Mouse (Mus musculus) E14TG2a.4 (cell line): Measurements from ENCODE around the gene Vav3.

Source experiments
- H3K27me3 ChIP-seq: 2 replicates; pipeline ENCODE4 v1.6.1; 2014; ENCODE audit warnings: low read length, control low read depth; ENCODE audit not compliant: insufficient read depth
- H3K36me3 ChIP-seq: 2 replicates; pipeline ENCODE4 v1.6.1; 2014; ENCODE audit warnings: low read length, control low read depth; ENCODE audit not compliant: insufficient read depth
- H3K4me1 ChIP-seq: replicated peaks from 2 replicates; pipeline ENCODE4 v1.6.1; 2014; ENCODE audit warnings: low read depth, low read length, control low read depth
- H3K4me3 ChIP-seq: replicated peaks from 2 replicates; pipeline ENCODE4 v1.5.1; 2014; ENCODE audit warnings: mild to moderate bottlenecking, low read length
- H3K9me3 ChIP-seq: 2 replicates; pipeline ENCODE4 v1.6.1; 2014; ENCODE audit warnings: low read length, control low read depth
- CTCF ChIP-seq: conservative IDR thresholded peaks from 2 replicates; pipeline ENCODE4 v1.5.1; 2014; ENCODE audit warnings: low read length
- NANOG ChIP-seq: IDR thresholded peaks from 2 replicates; pipeline ENCODE4 v1.6.1; 2014; ENCODE audit warnings: borderline replicate concordance, low read length, mixed read lengths
- POU5F1 ChIP-seq: IDR thresholded peaks from 2 replicates; pipeline ENCODE4 v1.6.1; 2014; ENCODE audit warnings: low read length, borderline replicate concordance

Vav3 gene

DNA sequence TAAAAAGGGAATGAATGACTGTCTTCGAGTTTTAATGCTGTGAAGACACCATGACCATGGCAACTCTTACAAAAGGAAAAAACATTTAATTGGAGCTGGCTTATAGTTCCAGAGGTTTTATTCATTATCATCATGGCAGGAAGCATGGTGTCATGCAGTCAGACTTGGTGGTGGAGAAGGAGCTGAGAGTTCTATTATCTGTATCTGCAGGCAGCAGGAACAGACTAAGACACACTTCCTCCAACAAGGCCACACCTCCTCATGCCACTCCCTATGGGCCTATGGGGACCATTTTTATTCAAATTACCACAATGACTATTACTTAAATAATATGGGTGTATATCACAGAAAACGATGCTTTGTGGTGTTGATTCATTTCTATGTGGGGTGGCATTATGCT lies 307.8 kb downstream of the Vav3 start:
- no peaks in the 10 kb centered on the region for H3K27me3 ChIP-seq
- H3K9me3 ChIP-seq: no peaks in the 10 kb centered on the region
- no peak overlapping the region for H3K4me3 ChIP-seq
- TF ChIP-seq POU5F1: no peak
- TF ChIP-seq CTCF: no peak
- TF ChIP-seq NANOG: no peak
- H3K4me1 ChIP-seq: no peaks in the 10 kb centered on the region
- no peaks in the 10 kb centered on the region for H3K36me3 ChIP-seq

DNA sequence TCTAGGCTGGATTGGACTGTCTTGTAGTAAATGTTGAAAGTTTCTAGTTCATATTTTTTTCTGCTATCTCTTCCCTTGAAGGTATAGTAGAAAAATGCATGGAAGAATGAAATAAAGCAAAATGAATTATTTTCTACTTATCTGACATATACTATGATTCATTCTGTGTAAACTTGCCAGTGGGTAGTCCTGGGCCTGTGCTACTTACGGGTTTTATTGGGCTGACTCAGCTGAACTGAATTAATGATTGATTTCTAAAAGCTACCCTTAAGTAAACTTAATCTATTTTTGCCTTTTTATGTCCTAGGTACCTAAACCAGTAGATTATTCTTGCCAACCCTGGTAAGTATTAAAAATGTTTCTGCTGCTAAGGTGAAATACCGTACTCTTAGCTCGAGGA lies 311.0 kb downstream of the Vav3 start:
- H3K36me3 ChIP-seq: no peaks in the 10 kb centered on the region
- TF ChIP-seq CTCF (no peak), NANOG (no peak), POU5F1 (no peak)
- no peak overlapping the region for H3K4me3 ChIP-seq
- H3K4me1 ChIP-seq: no peaks in the 10 kb centered on the region
- H3K27me3 ChIP-seq: no peaks in the 10 kb centered on the region
- no peaks in the 10 kb centered on the region for H3K9me3 ChIP-seq

DNA sequence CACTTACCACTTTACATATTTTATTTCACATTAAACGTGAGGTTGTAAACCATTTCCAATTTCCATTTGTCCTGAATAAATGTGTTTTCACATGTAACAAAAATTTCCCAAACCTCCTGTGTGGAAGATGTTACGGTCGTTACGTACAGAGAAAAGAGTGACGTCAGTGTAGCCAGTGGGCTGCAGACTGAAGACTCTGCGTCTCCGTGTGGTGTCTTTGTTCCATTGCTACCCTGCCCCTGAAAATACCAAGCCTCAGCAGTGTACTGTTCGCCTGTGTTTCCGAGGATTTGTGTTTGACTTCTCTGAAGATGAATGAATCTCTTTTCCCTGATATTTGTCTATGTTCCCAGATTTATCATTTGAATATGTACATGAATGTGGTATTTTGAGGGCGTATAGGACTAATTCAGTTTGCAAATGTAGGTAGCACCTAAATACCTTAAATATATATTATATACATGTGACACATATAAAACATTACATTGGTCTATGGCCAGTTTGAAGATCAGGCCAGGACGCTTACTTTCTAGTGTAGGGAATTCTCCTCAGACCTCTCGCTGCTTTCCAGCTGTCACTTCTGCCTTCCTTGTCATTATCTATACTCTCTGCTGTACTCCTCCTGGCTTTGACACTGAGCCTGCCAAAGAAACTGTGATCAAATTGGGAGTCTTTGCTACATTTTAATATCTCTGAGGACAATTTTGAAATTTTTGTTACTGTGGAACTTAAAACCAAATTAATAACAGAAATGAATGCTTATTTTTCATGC lies 312.6 kb downstream of the Vav3 start:
- TF ChIP-seq NANOG: no peak
- no peak for TF ChIP-seq CTCF
- TF ChIP-seq POU5F1: no peak

DNA sequence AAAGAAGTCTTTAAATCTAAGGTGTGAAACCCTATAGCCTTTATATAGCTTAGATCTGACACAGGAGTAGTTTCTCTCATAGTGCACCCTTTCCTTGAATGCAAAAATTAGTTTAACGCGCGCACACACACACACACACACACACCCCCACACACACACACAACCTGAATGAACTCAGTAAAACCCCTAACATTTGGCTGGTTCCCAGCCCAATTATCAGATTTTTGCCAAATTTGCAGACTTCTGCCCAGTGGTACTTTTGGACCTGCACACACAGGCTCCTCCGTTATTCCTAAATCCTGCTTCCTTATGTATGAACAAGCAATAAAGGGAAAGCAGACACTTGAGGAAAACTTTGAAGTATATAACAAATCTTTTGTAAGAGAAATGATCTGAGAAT lies 313.9 kb downstream of the Vav3 start:
- H3K27me3 ChIP-seq: no peaks in the 10 kb centered on the region
- no peaks in the 10 kb centered on the region for H3K36me3 ChIP-seq
- no peak overlapping the region for H3K4me3 ChIP-seq
- TF ChIP-seq CTCF (no peak), POU5F1 (no peak), NANOG (no peak)
- H3K9me3 ChIP-seq: peaks cover 2% of the 10 kb centered on the region; the same call in 1 of the 2 replicates
- H3K4me1 ChIP-seq: no peaks in the 10 kb centered on the region

More for the DNA sequence above, 312.6 kb downstream of the Vav3 start:
- H3K36me3 ChIP-seq: no peaks in the 10 kb centered on the region
- H3K27me3 ChIP-seq: no peaks in the 10 kb centered on the region
- H3K4me1 ChIP-seq: no peaks in the 10 kb centered on the region
- H3K9me3 ChIP-seq: no peaks in the 10 kb centered on the region
- H3K4me3 ChIP-seq: no peak overlapping the region

DNA sequence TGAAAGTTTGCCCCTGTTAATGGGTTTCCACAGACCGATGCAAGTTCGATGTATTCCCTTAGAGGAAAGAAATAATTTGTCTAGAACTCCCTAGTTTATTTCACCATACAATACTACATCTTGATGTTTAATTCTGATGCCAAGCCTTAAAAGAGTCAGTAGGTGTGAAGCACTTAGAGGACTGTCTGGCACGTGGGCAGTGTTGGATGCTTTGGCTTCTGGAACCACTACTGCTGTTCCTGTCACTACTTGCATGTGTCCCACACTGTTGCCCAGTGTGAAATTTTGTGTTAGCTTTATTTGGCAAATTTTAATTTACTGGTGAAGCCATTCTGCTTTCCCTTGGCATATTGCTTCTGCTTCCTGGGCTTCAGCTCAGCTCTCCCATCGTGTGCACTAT lies 331.3 kb downstream of the Vav3 start:
- Histone ChIP-seq H3K4me1 (no peaks in the 10 kb centered on the region), H3K4me3 (no peak overlapping the region), H3K9me3 (no peaks in the 10 kb centered on the region), H3K36me3 (no peaks in the 10 kb centered on the region), H3K27me3 (no peaks in the 10 kb centered on the region)
- TF ChIP-seq NANOG (no peak), CTCF (no peak), POU5F1 (no peak)

DNA sequence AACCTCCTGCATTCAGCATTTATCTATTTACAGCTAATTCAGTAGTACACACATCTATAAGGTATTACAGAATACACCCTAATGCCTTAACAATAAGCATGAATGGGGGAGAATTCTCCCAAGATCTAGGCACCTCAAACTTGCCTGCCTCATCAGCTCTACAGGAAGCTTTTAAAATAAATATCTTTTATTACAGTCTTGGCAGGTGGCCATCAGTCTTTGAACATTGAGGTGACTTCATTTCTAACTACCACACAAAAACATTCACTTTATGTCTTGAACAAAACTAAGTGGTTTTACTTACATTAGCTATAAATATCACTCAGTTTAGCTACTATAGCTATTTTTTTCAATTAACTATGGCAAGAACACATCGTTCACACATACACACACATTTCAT lies 332.5 kb downstream of the Vav3 start:
- no peak for TF ChIP-seq NANOG
- no peak for TF ChIP-seq CTCF
- TF ChIP-seq POU5F1: no peak
- H3K9me3 ChIP-seq: no peaks in the 10 kb centered on the region
- H3K27me3 ChIP-seq: no peaks in the 10 kb centered on the region
- H3K4me1 ChIP-seq: no peaks in the 10 kb centered on the region
- H3K4me3 ChIP-seq: no peak overlapping the region
- H3K36me3 ChIP-seq: no peaks in the 10 kb centered on the region

DNA sequence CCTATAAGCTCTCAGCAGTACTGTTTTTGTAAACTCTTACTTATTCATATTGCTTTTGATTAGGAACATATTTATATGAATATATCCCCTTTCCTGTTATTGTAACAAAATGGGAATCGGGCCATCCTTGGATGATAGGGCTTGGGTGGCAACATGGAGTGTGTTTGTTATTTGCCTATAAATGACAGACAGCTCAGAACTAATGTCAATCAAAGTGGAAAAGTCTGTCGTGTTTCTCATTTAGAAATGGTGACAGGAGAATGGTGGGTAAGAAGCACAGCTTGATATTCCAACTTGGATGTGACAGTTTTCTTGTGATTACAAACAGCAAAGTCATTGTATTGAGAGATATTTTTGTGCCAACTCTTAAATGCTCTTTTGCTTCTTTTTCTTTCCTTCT lies 339.8 kb downstream of the Vav3 start:
- Histone ChIP-seq H3K4me1 (no peaks in the 10 kb centered on the region), H3K36me3 (no peaks in the 10 kb centered on the region), H3K27me3 (no peaks in the 10 kb centered on the region), H3K4me3 (no peak overlapping the region), H3K9me3 (no peaks in the 10 kb centered on the region)
- no peak for TF ChIP-seq CTCF
- no peak for TF ChIP-seq NANOG
- TF ChIP-seq POU5F1: no peak

DNA sequence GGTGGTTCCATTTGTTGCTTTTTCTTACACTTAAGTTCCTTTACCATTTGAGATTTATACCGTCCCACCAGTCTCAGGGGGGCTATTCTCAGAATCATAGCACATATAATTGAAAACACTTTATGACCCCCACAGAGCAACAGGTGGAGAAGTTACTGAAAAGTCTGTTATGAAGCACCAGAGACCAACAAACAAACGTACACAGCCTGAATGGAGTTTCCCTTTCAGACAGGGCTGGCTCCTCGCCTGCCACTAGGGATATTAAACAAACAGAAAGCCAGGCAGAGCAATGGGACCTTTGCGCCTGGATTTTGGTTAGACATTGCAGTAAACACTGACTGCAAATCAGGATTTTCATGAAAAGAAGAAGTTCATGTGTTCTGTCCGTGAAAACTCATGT lies 341.4 kb downstream of the Vav3 start:
- no peaks in the 10 kb centered on the region for H3K9me3 ChIP-seq
- no peaks in the 10 kb centered on the region for H3K36me3 ChIP-seq
- H3K4me3 ChIP-seq: no peak overlapping the region
- no peaks in the 10 kb centered on the region for H3K4me1 ChIP-seq
- TF ChIP-seq NANOG (no peak), POU5F1 (no peak), CTCF (no peak)
- H3K27me3 ChIP-seq: no peaks in the 10 kb centered on the region

DNA sequence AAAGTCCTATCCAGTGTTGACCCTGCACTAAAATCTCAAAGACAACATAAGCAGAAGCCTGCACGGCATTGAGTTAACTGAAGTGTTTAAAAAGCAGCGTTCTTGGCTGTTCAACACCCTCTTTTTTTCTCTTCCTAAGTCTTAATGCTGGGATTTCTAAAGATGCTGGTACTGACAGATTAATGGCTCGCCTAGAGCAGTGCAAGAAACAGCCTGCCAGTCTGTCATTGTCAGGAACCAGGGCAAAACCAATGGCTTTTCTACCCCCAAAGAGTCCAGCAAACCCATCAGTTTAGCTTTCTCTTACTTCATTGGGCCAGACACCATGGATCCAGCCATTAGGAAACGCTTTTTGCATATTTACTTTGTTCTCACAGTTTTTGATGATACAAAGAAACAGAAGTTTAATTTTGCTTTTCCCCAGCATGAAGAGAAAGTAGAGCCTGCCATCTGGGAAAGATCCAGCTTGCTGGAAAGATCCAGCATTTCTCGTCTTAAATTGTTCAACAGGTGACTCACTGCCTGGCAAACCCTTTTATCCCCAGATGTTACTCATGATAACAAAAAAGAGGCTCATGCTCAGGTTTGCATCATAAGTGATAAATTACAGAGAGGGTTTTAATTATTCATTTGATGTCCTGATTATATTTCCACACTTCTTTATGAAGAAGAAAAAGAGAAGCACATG lies 343.3 kb downstream of the Vav3 start:
- H3K27me3 ChIP-seq: no peaks in the 10 kb centered on the region
- no peaks in the 10 kb centered on the region for H3K9me3 ChIP-seq
- H3K4me1 ChIP-seq: no peaks in the 10 kb centered on the region

More for the DNA sequence above, 343.3 kb downstream of the Vav3 start:
- no peaks in the 10 kb centered on the region for H3K36me3 ChIP-seq
- TF ChIP-seq CTCF (no peak), NANOG (no peak), POU5F1 (no peak)
- H3K4me3 ChIP-seq: no peak overlapping the region
